Mouse (Mus musculus) gastrocnemius, postnatal 10 days (tissue): Measurements from ENCODE around the gene Adcyap1r1. TPM values are rescaled to one million over a fixed set of nuclear protein-coding genes. Genes with fewer than 3 reads are reported as not detected.

Source experiments
- microRNA-seq, 2 experiments: library from miRNA; unstranded; fragments of <30 nt; microRNA quantifications; one replicate each; pipeline ENCODE4 v1.2.0; 2021
- total RNA-seq, 2 experiments: library from RNA; stranded (reverse); gene quantifications; 2 replicates each; pipeline ENCODE4 v1.2.3; 2021

Adcyap1r1 gene
- total RNA-seq, 2 experiments from 2014 or later: 4.1 to 7.5 TPM

Small RNA genes lying within 50 kb of the gene (microRNA-seq; reads per million reads assigned to microRNA genes)
- 0 reads per million in 2 experiments for gene Gm44352

Other genes starting within 250 kb of the Adcyap1r1 start
- gene Mindy4, start 248.6 kb upstream of the Adcyap1r1 start, total RNA-seq: 1 to 10 TPM; 3.3 to 4.1 TPM
- 100 to 1,000 TPM; 127 to 167 TPM for gene Aqp1, start 115.5 kb upstream of the Adcyap1r1 start, total RNA-seq
- gene Ghrhr, start 75.7 kb upstream of the Adcyap1r1 start, total RNA-seq: not detected
- gene Neurod6, start 229.3 kb downstream of the Adcyap1r1 start, total RNA-seq: under 1 TPM; 0.12 to 0.16 TPM